Mouse (Mus musculus): Measurements from ENCODE around the gene Cldn10.

GRCm38 (mm10) chr14:118850696-118851035 is 63.0 kb downstream of the Cldn10 start:
- no peak for TF ChIP-seq GATA1 (IDR thresholded peaks at IDR 0.05; ENCODE audit: low read length)
- no peak for TF ChIP-seq TAL1 (IDR thresholded peaks at IDR 0.05; ENCODE audit: low read length)

Data from erythroblast, embryonic 14.5 days (primary cell).